8 mouse cellular contexts compared by ENCODE assay signal in the genomic region with DNA sequence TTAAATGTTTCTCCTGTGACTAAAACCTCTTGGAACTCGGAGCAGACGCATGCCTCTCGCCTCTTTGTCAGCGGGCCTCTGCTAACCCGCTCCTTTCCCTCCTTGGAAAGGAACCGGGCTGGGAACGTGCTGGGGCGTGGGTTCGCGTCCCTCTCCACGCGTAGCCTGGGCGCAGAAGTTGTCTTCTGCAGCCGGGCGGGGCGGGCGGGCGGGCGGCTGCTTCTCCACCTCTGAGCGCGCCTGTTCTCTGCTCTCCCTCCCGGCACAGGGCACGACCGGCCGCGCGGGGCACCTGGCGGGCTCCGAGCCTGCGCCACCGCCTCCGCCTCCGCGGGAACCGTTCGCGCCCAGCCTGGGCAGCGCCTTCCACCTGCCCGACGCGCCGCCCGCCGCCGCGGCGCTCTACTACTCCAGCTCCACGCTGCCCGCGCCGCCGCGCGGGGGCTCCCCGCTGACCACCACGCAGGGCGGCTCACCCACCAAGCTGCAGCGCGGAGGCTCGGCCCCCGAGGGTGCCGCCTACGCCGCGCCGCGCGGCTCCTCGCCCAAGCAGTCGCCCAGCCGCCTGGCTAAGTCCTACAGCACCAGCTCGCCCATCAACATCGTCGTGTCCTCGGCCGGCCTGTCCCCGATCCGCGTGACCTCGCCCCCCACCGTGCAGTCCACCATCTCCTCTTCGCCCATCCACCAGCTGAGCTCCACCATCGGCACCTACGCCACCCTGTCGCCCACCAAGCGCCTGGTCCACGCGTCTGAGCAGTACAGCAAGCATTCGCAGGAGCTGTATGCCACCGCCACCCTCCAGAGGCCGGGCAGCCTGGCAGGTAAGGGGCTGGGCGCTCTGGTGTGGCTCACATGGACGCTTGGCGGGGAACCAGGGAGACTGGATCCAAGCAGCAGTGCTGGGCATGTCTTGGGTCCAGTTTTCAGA.
A peak's percentile ranks its signal among the peaks of the same experiment; 100 is the strongest.
DNase-seq lines count a peak whose midpoint lies in the region; ATAC-seq lines count a peak whose summit lies in the region.

No protein-coding gene starts in this region.

- peaks cover 2% of the 10 kb centered on the region; the same call in 1 of the 2 replicates for H3K36me3 ChIP-seq in forebrain, embryonic 16.5 days (ENCODE audit: control insufficient read depth, insufficient read depth)

- H3K27me3 ChIP-seq in forebrain, embryonic 16.5 days (replicated peaks; ENCODE audit: control insufficient read depth, insufficient read depth, low read length): no peaks in the 10 kb centered on the region

- no peak overlapping the region; the same call in 1 of the 2 replicates for H3K27ac ChIP-seq in forebrain, embryonic 16.5 days (ENCODE audit: low read length)

- 2% methylated on average over 88 of the region's 94 CpGs for WGBS in forebrain, embryonic 16.5 days

- H3K4me3 ChIP-seq in forebrain, embryonic 16.5 days (replicated peaks; ENCODE audit: low read length): peak overlapping the region; percentile 59

- peaks cover 32% of the 10 kb centered on the region for H3K4me1 ChIP-seq in forebrain, embryonic 16.5 days (replicated peaks; ENCODE audit: control insufficient read depth, insufficient read depth, low read length)

- peak; percentile 62 for ATAC-seq in forebrain, embryonic 16.5 days

- peak overlapping the region; percentile 62 for H3K9ac ChIP-seq in forebrain, embryonic 16.5 days (replicated peaks; ENCODE audit: low read depth, low read length)

- H3K4me2 ChIP-seq in forebrain, embryonic 16.5 days (ENCODE audit: low read length): peak overlapping the region; percentile 87

- peak; percentile 25 to 34 for DNase-seq in layer of hippocampus, adult 18-20 months (ENCODE audit: low spot score in 2 of 2)
- DNase-seq in layer of hippocampus, adult 9-10 months (ENCODE audit: low spot score): no peak
- DNase-seq in cerebellum, adult 11-12 months: peak; percentile 64
- peak; percentile 44 to 58 for DNase-seq in layer of hippocampus, postnatal 10 days (ENCODE audit: low spot score in 2 of 2)
- DNase-seq in lung, postnatal 36 days: peak; percentile 10
- peak; percentile 60 to 62 for DNase-seq in right cerebral cortex, postnatal 10 days (ENCODE audit: low spot score in 2 of 2)
- no peak for DNase-seq in ovary, adult 18-20 months (ENCODE audit: low spot score)

- no peaks in the 10 kb centered on the region for H3K9me3 ChIP-seq in forebrain, embryonic 16.5 days (ENCODE audit: control insufficient read depth, low read length)

Comparison
In these comparisons a context has a peak if more than half of its experiments do, and no peak if none do; other contexts are left out.
1. DNase-seq: peak in layer of hippocampus, adult 18-20 months (2 of 2), cerebellum, adult 11-12 months (single experiment), layer of hippocampus, postnatal 10 days (2 of 2), lung, postnatal 36 days (single experiment) and right cerebral cortex, postnatal 10 days (2 of 2); none in layer of hippocampus, adult 9-10 months (single experiment) and ovary, adult 18-20 months (single experiment).